Mouse (Mus musculus) spleen, adult 2 months (tissue): ENCODE data around the gene Vipr2. TPM values are rescaled to one million over a fixed set of nuclear protein-coding genes. Genes with fewer than 3 reads are reported as not detected.

ENCODE experiments used
- DNase-seq, 2 experiments: peaks; one replicate each; pipeline versions ENCODE4 v3.0.0 to v3.0.0-alpha.2; 2012 to 2021; ENCODE audit warnings: low spot score in 2 of 2, low read depth in 1 of 2
- H3K27ac ChIP-seq: fragments of 200-500 bp; 2 replicates; pipeline ENCODE4 v1.5.1; 2012; ENCODE audit warnings: low read length, inconsistent platforms; ENCODE audit not compliant: insufficient read depth
- H3K27me3 ChIP-seq: fragments of 200-500 bp; 2 replicates; pipeline ENCODE4 v1.6.1; 2012; ENCODE audit warnings: mild to moderate bottlenecking, moderate library complexity, low read length, inconsistent platforms; ENCODE audit not compliant: control insufficient read depth, insufficient read depth
- H3K36me3 ChIP-seq: fragments of 200-500 bp; 2 replicates; pipeline ENCODE4 v1.6.1; 2012; ENCODE audit warnings: mild to moderate bottlenecking, low read length, inconsistent platforms; ENCODE audit not compliant: control insufficient read depth, insufficient read depth
- H3K4me1 ChIP-seq: fragments of 200-500 bp; 2 replicates; pipeline ENCODE4 v1.6.1; 2011; ENCODE audit warnings: inconsistent platforms; ENCODE audit not compliant: control insufficient read depth, insufficient read depth, insufficient read length
- H3K4me3 ChIP-seq: fragments of 200-500 bp; 2 replicates; pipeline ENCODE4 v1.5.1; 2011; ENCODE audit warnings: mild to moderate bottlenecking, inconsistent platforms; ENCODE audit not compliant: insufficient read depth, insufficient read length; ENCODE audit errors: extremely low read depth
- CTCF ChIP-seq: fragments of 200-500 bp; IDR thresholded peaks from 2 replicates; pipeline ENCODE4 v1.5.1; 2011; ENCODE audit warnings: mild to moderate bottlenecking, inconsistent platforms; ENCODE audit not compliant: insufficient read depth, insufficient read length, insufficient replicate concordance; ENCODE audit errors: extremely low read depth
- POLR2A ChIP-seq: fragments of 200-500 bp; IDR thresholded peaks from 2 replicates; pipeline ENCODE4 v1.6.1; 2011; ENCODE audit warnings: low read depth, low read length, inconsistent platforms
- WGBS: fragments of 180-500 bp; shearing (Covaris S2); methylation state at CpG from one replicate; pipeline ENCODE4 v1.1.7; 2018; 5-methylcytosine and 5-hydroxymethylcytosine counted together
- polyA plus RNA-seq: library from polyadenylated mRNA; depleted of rRNA; stranded (reverse); fragments of >200 nt; gene quantifications from 2 replicates; pipeline ENCODE4 v1.2.3, GENCODE M21; 2012

Gene Vipr2
- polyA plus RNA-seq, 1 experiment = 0.22 TPM

DNA sequence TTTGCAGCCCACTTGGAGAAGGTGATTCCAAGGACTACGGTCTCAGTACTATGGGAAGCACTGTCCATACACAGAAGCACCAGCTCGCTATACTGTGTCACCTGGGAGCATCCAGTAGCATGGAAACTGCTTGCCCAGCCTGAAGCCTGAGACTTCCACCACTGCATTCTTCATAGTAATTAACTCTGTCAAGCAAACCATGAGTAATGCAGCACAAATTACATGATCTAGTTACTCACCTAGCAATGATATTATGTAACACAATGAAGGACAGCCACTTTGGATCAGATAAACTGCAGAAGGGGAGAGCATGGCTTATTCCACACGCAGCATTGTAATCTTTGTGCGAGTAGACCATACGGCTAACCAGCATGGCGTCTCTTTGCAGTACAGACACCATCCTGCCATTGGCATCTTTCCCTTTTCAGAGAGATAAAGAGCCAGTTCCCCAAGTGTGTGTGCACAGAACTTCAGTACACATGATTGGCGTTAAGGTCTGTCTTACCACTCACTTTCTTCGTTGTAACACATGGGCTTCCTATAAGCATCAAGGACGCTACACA is 75.4 kb downstream of the Vipr2 start:
- WGBS = 93% methylated on average over 9 of the region's 9 CpGs
- TF ChIP-seq CTCF (no peak), POLR2A (no peak)
- no peaks in the 10 kb centered on the region for H3K4me1 ChIP-seq
- no peak overlapping the region for H3K4me3 ChIP-seq
- no peak overlapping the region for H3K27ac ChIP-seq
- no peak for DNase-seq
- no peaks in the 10 kb centered on the region for H3K27me3 ChIP-seq
- no peaks in the 10 kb centered on the region for H3K36me3 ChIP-seq

DNA sequence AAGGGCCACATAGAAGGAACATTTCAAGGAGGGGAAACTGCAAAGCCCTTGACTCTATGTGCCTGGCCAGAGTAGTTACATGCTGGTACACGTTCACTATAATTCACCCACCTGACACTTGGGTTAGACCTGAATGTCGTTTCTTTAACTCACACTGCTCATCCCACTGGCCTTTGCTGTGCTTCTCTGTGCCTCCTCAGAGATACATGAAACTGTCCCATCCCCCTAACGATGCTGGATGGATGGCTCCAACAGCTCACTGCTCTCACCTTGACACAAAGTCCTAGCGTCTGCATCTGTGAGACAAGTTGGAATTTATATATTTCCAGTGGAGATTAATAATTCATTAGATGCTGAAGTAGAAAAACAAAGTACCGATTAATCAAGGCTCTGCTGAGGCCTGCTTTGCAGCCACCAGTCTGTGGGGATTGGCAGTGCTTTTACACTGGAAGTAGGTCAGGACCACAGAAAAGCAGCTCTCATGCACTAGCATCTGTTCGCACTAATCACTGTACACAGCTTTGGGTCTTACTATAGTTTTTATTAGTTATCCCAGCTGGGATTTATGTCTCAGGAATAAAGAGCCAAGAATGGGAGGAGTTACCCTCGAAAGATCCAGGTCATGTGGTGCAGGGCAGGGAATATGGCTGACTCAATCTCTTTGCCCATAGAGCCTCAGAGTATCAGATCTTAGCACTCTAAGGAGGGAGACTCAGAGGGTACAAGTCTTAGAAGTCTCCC is 79.4 kb downstream of the Vipr2 start:
- no peak for DNase-seq
- WGBS = 86% methylated on average over 7 of the region's 7 CpGs
- H3K4me1 ChIP-seq = no peaks in the 10 kb centered on the region
- no peak overlapping the region for H3K27ac ChIP-seq
- no peaks in the 10 kb centered on the region for H3K27me3 ChIP-seq
- H3K4me3 ChIP-seq = no peak overlapping the region
- TF ChIP-seq CTCF = no peak
- TF ChIP-seq POLR2A = no peak
- H3K36me3 ChIP-seq = no peaks in the 10 kb centered on the region

DNA sequence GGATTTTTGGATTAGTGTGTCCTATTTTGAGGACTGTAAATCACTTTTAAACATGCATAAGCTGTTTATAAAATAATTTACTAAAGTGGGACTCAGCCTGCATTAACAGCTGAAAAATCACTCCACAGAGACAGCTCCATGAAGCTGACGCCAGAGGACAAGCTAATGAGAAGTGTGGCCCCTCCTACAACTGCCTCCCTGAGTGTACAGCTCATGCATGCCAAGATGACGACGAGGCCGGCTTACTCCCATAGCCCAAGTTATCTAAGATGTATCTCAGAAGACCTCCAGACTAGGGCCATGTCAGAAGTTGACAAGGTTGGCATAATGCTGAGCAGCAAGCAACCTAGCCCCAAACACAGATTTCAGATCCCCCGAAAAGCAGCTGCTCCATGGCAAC is 81.7 kb downstream of the Vipr2 start:
- no peaks in the 10 kb centered on the region for H3K27me3 ChIP-seq
- no peak for TF ChIP-seq POLR2A
- no peak for TF ChIP-seq CTCF
- 89% methylated on average over 5 of the region's 5 CpGs for WGBS

DNA sequence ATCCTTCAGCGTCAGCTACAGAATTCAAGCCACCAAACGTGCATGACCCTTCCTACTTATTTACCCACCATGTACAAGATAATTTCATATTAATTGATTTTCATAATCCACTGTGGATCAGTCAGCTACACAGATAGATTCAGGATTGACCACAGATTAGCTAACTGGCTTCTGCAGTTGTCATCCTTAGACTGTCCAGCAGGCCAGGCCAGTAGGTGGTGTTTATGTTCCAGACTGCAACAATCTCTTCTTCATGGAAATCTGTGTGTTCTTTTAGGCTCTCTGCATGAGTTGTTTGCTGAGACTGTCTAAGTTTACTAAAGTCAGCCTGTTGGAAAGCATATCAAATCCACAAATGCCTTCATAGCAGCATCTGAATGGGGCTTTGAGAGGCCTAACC is 82.2 kb downstream of the Vipr2 start:
- no peak overlapping the region for H3K27ac ChIP-seq
- TF ChIP-seq CTCF (no peak), POLR2A (no peak)
- 83% methylated on average over 2 of the region's 2 CpGs for WGBS
- no peak for DNase-seq
- no peaks in the 10 kb centered on the region for H3K27me3 ChIP-seq
- no peak overlapping the region for H3K4me3 ChIP-seq
- H3K36me3 ChIP-seq = no peaks in the 10 kb centered on the region
- no peaks in the 10 kb centered on the region for H3K4me1 ChIP-seq

More for the DNA sequence above, 81.7 kb downstream of the Vipr2 start:
- no peaks in the 10 kb centered on the region for H3K4me1 ChIP-seq
- H3K36me3 ChIP-seq = no peaks in the 10 kb centered on the region
- no peak overlapping the region for H3K27ac ChIP-seq
- H3K4me3 ChIP-seq = no peak overlapping the region
- DNase-seq = no peak

DNA sequence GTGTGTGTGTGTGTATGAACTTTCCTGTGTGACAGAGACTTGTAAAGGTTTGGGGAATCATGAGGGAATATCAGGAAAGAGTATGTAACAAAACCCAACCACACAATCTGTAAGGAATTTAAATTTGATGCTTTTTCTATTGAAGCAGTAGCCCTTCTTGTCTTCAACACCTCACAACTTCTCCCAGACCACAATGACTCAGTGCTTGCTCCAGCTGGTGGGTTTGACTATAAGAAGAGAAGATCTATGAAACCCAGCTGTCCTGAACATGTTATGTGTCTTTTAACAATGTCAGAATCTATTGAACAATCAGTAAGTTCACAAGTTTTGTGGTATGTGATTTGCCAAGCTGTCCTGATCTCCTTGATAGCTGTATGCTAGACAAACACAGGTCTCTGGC is 87.8 kb downstream of the Vipr2 start:
- no peak overlapping the region for H3K27ac ChIP-seq
- no peak for TF ChIP-seq POLR2A
- no peak for TF ChIP-seq CTCF
- no peaks in the 10 kb centered on the region for H3K4me1 ChIP-seq
- H3K36me3 ChIP-seq = no peaks in the 10 kb centered on the region
- no peak for DNase-seq
- H3K27me3 ChIP-seq = no peaks in the 10 kb centered on the region
- no peak overlapping the region for H3K4me3 ChIP-seq

DNA sequence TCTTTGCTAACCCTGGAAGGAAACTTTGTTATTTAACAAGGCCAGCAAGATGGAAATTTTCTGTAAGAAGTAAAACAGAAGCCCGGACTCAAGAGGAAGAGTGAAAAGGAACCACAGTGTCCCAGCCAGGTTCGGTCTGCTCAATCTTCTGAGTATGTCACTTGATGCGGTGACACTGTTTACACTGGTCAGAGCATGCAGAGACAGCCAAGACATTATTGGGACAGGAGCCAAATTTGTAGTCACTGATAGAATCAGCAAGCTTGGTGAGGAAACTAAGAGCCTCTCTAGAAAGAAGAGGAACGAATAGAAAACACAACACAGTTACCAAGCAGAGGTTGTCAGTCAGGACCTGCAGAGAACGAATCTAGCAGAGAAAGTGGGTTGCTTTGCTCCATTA is 92.1 kb downstream of the Vipr2 start:
- no peaks in the 10 kb centered on the region for H3K4me1 ChIP-seq
- H3K27me3 ChIP-seq = no peaks in the 10 kb centered on the region
- H3K36me3 ChIP-seq = no peaks in the 10 kb centered on the region
- TF ChIP-seq POLR2A = no peak
- TF ChIP-seq CTCF = no peak
- no peak overlapping the region for H3K4me3 ChIP-seq
- no peak for DNase-seq
- WGBS = 46% methylated on average over 5 of the region's 5 CpGs
- H3K27ac ChIP-seq = no peak overlapping the region

DNA sequence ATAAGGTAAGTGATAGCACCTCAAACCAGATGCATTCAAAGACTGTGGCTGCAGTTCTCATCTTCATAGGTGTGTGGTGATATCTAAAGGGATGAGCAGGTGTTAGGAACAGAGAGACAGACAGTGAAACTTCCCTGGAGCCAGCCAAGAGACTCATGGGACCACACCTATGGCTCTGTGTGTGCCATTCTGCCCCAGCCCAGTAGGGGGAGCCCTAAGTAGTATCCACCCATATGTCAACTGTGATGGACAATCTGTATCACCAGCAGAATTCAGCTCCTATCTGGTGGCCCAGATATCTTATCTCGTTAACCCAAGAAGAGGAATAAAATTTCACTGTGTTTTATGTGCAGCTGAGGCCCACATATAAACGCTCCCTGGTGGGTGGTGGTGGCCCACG is 99.4 kb downstream of the Vipr2 start:
- WGBS = 90% methylated on average over 3 of the region's 3 CpGs
- Histone ChIP-seq H3K36me3 (no peaks in the 10 kb centered on the region), H3K27me3 (no peaks in the 10 kb centered on the region), H3K27ac (no peak overlapping the region), H3K4me1 (no peaks in the 10 kb centered on the region), H3K4me3 (no peak overlapping the region)
- DNase-seq = peak in 1 of 2 experiments; percentile 41
- TF ChIP-seq CTCF (peak; percentile 20; the same call in 1 of the 2 replicates), POLR2A (no peak)
